Comparison of ENCODE assay signal across 8 mouse cellular contexts in the genomic region with DNA sequence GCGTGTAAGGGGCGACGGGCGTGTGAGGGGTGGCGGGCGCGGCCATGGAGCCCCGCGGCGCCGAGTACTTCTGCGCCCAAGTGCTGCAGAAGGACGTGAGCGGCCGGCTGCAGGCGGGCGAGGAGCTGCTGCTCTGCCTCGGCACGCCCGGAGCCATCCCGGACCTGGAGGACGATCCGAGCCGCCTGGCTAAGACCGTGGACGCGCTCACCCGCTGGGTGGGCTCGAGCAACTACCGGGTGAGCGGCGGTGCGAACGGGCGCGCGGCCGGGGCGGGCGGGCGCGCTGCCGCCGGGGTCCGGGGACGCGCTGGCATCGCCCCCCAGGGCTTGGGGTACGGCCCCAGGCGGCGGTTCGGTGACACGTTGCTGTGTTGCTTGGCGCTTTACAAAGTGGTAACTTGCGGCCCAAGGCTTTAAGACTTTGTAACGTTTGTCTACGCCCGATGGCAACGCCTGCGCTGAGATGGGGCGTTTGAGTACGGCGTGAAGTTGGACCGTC. TPM values are rescaled to one million over a fixed set of nuclear protein-coding genes. Genes with fewer than 3 reads are reported as not detected.
DNase-seq lines count a peak whose midpoint lies in the region; ATAC-seq lines count a peak whose summit lies in the region.

No protein-coding gene starts in this region.

- DNase-seq in CD4-positive helper T cell, adult 2 months (ENCODE audit: low read depth, low spot score) = peak; percentile 68
- peak; percentile 55 to 63 for DNase-seq in adrenal gland, adult 18-20 months (ENCODE audit: low spot score in 2 of 2)
- peak; percentile 71 for DNase-seq in embryo, embryonic 10.5 days (ENCODE audit: low spot score)
- peak; percentile 58 to 68 for DNase-seq in thymus, postnatal 36 days

- WGBS in kidney, embryonic 14.5 days = under 1% methylated on average over 64 of the region's 64 CpGs
- WGBS in liver, embryonic 16.5 days (ENCODE audit: insufficient replicate concordance) = under 1% methylated on average over 64 of the region's 64 CpGs
- WGBS in neural tube, embryonic 13.5 days = under 1% methylated on average over 64 of the region's 64 CpGs

- peak overlapping the region; percentile 88 for H3K9ac ChIP-seq in kidney, embryonic 14.5 days (ENCODE audit: low read depth, low read length)
- H3K9ac ChIP-seq in liver, embryonic 16.5 days (ENCODE audit: low read depth, low read length) = peak overlapping the region; percentile 89
- H3K9ac ChIP-seq in neural tube, embryonic 13.5 days = peak overlapping the region; percentile 83

- peak overlapping the region; percentile 80 for H3K27ac ChIP-seq in kidney, embryonic 14.5 days (ENCODE audit: low read depth, low read length)
- H3K27ac ChIP-seq in liver, embryonic 16.5 days (ENCODE audit: low read length) = peak overlapping the region; percentile 78
- H3K27ac ChIP-seq in neural tube, embryonic 13.5 days (replicated peaks) = peak overlapping the region; percentile 75

- ATAC-seq in granulocyte monocyte progenitor cell, adult 5-6 weeks (replicated peaks; ENCODE audit: poor library complexity, severe bottlenecking) = peak; percentile 2; the same call in 1 of the 2 replicates
- ATAC-seq in kidney, embryonic 14.5 days (ENCODE audit: low FRiP score, low TSS enrichment) = peak; percentile 87
- ATAC-seq in liver, embryonic 16.5 days (ENCODE audit: low read depth) = peak; percentile 57
- ATAC-seq in neural tube, embryonic 13.5 days (ENCODE audit: low read depth) = peak; percentile 83

- H3K4me1 ChIP-seq in kidney, embryonic 14.5 days (ENCODE audit: control insufficient read depth, insufficient read depth, low read length) = peaks cover 3% of the 10 kb centered on the region; the same call in 1 of the 2 replicates
- H3K4me1 ChIP-seq in liver, embryonic 16.5 days (ENCODE audit: control insufficient read depth, low read depth, low read length) = peaks cover 13% of the 10 kb centered on the region
- H3K4me1 ChIP-seq in neural tube, embryonic 13.5 days (replicated peaks) = peaks cover 23% of the 10 kb centered on the region

- H3K27me3 ChIP-seq in kidney, embryonic 14.5 days (ENCODE audit: control insufficient read depth, insufficient read depth, low read length) = no peaks in the 10 kb centered on the region
- no peaks in the 10 kb centered on the region for H3K27me3 ChIP-seq in liver, embryonic 16.5 days (ENCODE audit: control insufficient read depth, insufficient read depth, low read depth, low read length)
- no peaks in the 10 kb centered on the region for H3K27me3 ChIP-seq in neural tube, embryonic 13.5 days

- peak overlapping the region; percentile 98 for H3K4me3 ChIP-seq in kidney, embryonic 14.5 days (ENCODE audit: low read length)
- peak overlapping the region; percentile 94 for H3K4me3 ChIP-seq in liver, embryonic 16.5 days (ENCODE audit: low read depth, low read length)
- peak overlapping the region; percentile 93 for H3K4me3 ChIP-seq in neural tube, embryonic 13.5 days

- no peaks in the 10 kb centered on the region for H3K36me3 ChIP-seq in kidney, embryonic 14.5 days (ENCODE audit: control insufficient read depth, insufficient read depth, low read length)
- H3K36me3 ChIP-seq in liver, embryonic 16.5 days (ENCODE audit: control insufficient read depth, insufficient read depth) = no peaks in the 10 kb centered on the region
- no peaks in the 10 kb centered on the region for H3K36me3 ChIP-seq in neural tube, embryonic 13.5 days

- peak overlapping the region; percentile 80 for H3K4me2 ChIP-seq in kidney, embryonic 14.5 days (replicated peaks; ENCODE audit: low read depth, low read length)
- H3K4me2 ChIP-seq in liver, embryonic 16.5 days (ENCODE audit: low read depth, low read length) = peak overlapping the region; percentile 82
- H3K4me2 ChIP-seq in neural tube, embryonic 13.5 days = peak overlapping the region; percentile 82

- no peaks in the 10 kb centered on the region for H3K9me3 ChIP-seq in kidney, embryonic 14.5 days (ENCODE audit: control insufficient read depth, low read length)
- no peaks in the 10 kb centered on the region for H3K9me3 ChIP-seq in liver, embryonic 16.5 days (replicated peaks; ENCODE audit: control insufficient read depth, low read length)
- no peaks in the 10 kb centered on the region for H3K9me3 ChIP-seq in neural tube, embryonic 13.5 days

RNA-seq across cellular contexts. Expression of a gene that starts 0.4 kb away (rescaled TPM):
- 100 to 1,000 TPM; 147 to 243 TPM for total RNA-seq in adrenal gland, adult 18-20 months (2021)
- total RNA-seq in granulocyte monocyte progenitor cell, adult 5-6 weeks (2014; fragmentation: Nextera tagmentation) = 43.2 and 44.7 TPM in 2 replicates
- total RNA-seq in granulocyte monocyte progenitor cell, adult 5-6 weeks (2017) = 36.9 and 42.2 TPM in 2 replicates
- 20.3 and 29.6 TPM in 2 replicates for polyA plus RNA-seq in kidney, embryonic 14.5 days (2014; fragmentation: Nextera tagmentation; extraction: Ambion mirVana)
- polyA plus RNA-seq in liver, embryonic 16.5 days (2015; fragmentation: Nextera tagmentation; extraction: Ambion mirVana) = 8.7 and 9.3 TPM in 2 replicates
- 111 and 116 TPM in 2 replicates for polyA plus RNA-seq in neural tube, embryonic 13.5 days (2015; fragmentation: Nextera tagmentation; extraction: Ambion mirVana)

RNA-seq across cellular contexts. Expression of a gene that starts 33.6 kb away (rescaled TPM):
- total RNA-seq in adrenal gland, adult 18-20 months (2021) = 100 to 1,000 TPM; 168 to 194 TPM
- total RNA-seq in granulocyte monocyte progenitor cell, adult 5-6 weeks (2014; fragmentation: Nextera tagmentation) = 95.3 and 128 TPM in 2 replicates
- 46.4 and 71.0 TPM in 2 replicates for total RNA-seq in granulocyte monocyte progenitor cell, adult 5-6 weeks (2017)
- 38.9 and 79.5 TPM in 2 replicates for polyA plus RNA-seq in kidney, embryonic 14.5 days (2014; fragmentation: Nextera tagmentation; extraction: Ambion mirVana)
- 38.9 and 42.5 TPM in 2 replicates for polyA plus RNA-seq in liver, embryonic 16.5 days (2015; fragmentation: Nextera tagmentation; extraction: Ambion mirVana)
- 40.8 and 49.3 TPM in 2 replicates for polyA plus RNA-seq in neural tube, embryonic 13.5 days (2015; fragmentation: Nextera tagmentation; extraction: Ambion mirVana)

Comparison
In these comparisons a context has a peak if more than half of its experiments do, and no peak if none do; other contexts are left out.
1. Peak in every context shown above with its lines: DNase-seq, ATAC-seq, H3K4me3 ChIP-seq and H3K27ac ChIP-seq.
2. ATAC-seq: peak in every context shown above with its lines; median percentile 87 in kidney, embryonic 14.5 days; 83 in neural tube, embryonic 13.5 days; 57 in liver, embryonic 16.5 days; 2 in granulocyte monocyte progenitor cell, adult 5-6 weeks.